Mouse (Mus musculus) fibroblast of lung, adult 2 months (primary cell): ENCODE data around the gene Rpp30.

Source experiments
- DNase-seq: peaks from one replicate; pipeline ENCODE4 v3.0.0-alpha.2; 2011; ENCODE audit warnings: low read depth

Gene Rpp30

DNA sequence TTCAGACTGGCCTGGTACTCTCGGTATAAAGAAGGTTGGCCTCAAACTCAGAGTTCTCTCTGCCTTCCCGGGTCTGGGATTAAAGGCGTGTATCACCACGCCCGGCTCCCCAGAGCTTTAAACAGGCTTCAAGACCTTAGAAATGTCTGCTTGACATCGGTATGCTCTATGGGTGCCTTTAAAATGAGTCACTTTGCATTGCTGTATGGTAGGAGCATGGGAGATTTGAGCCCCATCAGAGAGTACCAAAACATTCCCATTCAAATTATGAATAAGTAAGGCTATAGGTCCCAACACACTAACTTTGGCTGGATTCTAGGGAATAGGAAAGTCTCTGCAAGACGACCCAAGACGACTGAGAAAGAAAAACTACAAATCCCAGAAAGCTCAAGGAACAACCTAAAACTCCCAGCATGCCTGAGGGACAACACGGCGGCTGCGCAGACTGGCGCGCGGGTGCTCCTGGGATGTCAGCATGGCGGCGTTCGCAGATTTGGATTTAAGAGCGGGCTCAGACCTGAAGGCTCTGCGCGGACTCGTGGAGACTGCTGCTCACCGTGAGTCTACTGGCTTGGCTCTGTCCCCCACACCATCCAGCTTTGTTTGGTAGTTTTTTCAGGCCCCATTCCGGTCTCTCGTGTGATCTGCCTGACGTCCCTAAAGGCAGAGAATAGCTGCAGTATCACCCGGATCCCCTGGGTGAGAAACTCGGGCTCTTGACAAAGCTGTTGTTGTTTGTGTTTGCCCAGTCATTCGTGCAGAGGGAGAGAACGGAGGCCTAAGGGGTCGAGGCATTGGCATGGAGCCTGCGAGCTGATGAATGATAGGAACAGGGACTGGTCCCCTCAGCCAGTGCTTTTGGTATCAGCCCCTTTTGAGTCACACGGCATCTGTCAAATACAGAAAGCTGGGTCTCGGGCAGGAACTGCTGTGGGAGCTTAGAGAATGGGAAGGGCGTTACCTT, at the start of gene Rpp30:
Rpp30 (plus strand) TSS at position 455 of the 964 bp plus-strand sequence.
- DNase-seq = peak; percentile 69

DNA sequence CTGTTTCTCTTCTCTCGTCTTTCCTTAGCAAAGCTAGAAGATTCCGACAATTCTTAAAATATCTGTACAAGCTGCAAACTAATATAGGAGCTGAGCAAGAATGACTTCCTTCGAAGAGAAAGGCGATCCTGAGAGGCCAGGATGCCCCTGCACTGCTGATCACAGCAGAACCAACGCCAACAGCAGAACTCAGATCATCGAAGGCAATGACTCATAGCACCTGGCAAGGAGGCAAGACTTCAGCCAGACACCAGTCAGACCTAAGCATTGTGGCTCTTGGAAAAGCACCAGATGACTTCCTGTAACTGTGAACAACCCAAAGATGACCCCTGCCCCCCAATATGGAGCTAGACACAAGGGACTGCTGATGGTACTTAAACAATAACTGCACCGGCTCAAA, 37.5 kb upstream of the Rpp30 start:
- DNase-seq = peak; percentile 12

DNA sequence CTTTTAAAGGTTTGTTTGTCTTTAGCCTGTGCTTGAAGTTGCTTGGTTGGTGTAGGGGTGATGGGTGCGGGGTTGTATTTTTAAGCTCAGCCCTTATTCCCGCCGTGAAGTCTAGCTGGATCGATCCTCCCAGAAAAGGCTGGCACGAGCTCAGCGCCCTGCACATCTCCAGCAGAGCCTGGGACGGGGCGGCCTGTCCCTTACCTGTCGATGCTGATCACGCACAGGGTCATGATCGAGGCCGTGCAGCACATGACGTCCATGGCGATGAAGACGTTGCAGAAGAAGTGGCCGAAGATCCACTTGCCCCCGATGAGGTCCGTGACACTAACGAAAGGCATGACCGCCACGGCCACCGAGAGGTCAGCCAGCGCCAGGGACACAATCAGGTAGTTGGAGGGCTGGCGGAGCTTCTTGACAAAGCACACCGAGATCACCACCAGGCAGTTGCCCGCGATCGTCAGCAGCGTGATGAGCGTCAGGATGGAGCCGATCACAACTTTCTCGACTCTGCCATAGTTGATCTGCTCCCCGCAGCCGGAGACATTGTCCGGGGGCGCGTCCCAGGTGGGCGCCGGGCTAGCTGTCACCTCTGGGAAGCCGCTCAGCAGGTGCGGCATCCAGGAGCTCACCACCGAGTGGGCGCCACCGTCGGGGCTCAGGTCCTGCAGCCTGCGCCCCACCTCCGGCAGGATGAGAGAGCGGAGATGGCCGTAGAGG, 26.9 kb upstream of the Rpp30 start:
- no peak for DNase-seq

DNA sequence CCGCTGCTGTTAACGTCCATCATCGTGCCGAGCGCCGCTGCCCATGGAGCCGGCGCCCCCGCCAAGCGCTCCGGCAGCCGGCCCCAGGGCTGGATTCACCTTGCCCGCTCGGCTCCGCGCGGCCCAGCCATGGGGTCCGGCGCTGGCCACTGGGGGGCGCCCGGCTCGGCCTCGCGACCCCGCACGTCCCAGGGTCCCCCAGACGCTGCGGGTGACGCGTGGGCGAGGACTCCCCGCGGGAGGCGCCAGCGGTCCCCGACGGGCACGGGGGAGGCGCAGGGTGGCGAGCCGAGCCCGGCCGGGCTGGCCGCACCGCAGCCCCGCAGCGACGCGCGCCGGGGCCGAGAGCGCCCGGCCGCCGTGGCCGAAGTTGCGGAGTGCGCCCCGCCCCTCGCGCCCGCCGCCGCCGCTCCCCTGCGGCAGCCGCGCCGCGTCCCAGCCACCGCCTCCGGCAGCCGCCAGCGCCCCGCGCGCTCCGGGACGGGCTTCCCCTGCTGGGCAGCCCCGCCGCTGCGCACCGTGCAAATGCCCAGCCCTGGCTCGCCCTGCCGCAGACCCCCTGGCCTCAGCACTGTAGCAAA, 26.2 kb upstream of the Rpp30 start, which contains the start of gene Htr7:
Htr7 (minus strand) TSS at position 277 of the 581 bp plus-strand sequence.
- DNase-seq = no peak

DNA sequence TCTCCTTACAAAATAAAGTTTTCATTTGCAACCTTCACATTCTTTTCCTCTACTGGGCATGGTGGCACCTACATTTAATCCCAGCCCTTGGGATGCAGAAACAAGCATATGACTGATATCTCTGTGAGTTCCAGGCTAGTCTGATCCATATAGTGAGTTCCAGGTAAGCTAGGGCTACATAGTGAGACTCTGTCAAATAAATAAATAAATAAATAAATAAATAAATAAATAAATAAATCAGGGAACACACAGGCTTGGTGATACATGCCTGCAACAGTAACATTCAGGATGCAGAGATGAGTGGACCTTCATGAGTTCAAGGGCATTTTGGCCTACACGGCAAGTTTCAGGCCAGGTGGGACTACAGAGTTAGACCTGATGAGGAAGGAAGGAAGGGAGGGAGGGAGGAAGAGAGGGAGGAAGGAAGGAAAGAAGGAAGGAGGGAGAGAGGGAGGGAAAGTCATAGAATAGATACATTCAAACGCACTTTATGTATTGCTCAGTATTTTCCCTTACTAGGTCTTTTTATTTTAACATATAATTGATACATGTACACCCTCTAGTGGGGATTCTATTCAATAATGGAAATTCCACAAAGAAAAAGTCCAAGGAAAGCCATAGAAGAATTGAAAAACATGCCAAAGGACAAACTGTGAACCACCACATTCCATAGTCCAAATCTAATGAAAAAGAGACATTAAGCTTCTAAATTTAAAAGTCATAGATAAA, 20.6 kb upstream of the Rpp30 start:
- DNase-seq = no peak

DNA sequence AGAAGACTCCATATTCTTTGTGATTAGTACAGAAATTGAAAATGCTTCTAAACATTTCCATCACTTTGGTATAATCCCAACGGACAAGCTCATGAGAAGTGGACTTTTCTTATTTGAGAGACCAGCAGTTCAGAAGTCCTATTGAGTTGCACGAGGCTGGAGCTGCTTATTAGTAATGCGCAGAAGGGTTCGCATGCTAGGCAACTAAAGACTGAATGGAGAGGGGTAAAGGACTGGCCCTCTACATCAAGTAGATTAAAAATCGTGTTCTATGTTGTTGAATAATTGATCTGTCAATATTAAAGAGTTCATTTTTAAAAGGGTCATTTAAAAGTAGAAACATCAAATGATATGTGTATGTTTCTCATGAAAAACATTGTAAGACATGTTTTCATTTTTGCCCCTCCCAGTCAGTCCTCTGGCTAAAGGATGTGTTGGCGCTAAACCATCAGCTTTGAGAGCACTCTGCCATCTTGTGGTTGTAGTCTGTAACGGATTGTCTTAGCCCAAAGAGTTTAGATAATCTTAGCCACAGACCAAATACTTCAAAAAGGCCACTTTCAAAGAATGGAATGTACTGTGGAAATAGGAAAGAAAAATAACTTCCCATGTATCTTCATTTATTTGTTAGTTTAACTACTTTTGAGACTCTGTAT, 782 bp upstream of the Rpp30 start:
- peak; percentile 51 for DNase-seq

DNA sequence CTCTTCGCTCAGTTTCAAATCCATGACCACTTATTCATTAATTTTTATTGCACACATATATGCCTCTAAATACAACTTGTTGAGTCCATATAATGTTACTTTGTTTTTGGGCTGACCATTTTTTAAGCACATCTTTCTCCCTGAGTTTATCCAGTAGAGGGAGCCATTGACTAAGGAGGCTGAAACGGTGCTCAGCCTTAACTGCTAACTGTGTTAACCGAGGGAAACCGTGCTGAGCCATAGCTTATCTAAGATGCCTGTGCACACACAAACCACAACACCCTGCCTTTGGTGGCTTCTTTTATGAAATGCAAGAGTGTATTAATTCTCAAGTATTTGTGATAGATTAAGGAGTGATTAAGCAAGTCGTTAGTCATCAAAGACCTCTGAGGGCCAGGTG, 7.3 kb downstream of the Rpp30 start:
- DNase-seq = peak; percentile 27

DNA sequence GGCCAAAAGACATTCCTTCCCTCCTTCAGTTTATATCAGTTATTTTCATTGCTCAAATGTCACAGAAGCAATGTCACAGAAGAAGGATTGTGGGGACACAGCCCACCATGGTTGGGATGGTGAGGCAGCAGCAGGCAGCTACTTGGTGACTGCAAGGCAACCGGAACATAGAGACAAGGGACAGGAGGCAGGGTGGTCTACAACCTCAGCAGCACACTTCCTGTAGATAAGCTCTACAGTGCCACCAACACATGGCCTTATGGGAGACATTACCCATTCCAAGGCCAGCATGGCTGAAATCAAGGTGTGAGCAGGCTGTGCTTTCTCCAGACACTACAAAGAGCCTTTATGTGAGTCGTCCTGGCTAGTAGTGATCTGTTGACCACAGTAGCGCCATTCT, 13.7 kb downstream of the Rpp30 start:
- DNase-seq = no peak

DNA sequence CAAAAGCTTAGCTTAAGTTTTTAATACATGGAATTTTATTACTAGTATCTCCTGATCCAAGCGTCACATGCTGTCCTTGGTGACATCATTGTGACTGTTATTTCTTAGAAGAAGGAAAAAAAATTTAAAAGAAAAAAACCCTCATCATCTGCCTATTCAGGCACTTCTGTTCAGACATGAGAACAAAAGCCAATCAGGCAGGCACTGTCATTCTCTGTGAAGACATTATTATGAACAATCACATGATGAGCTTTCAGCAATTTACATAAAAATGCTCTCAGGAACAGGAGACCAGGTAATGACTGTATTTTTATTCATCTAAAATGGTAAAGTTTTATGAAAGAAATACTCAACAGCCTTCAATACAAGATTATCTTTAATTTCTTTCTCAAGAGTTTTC, 14.7 kb downstream of the Rpp30 start:
- DNase-seq = no peak

DNA sequence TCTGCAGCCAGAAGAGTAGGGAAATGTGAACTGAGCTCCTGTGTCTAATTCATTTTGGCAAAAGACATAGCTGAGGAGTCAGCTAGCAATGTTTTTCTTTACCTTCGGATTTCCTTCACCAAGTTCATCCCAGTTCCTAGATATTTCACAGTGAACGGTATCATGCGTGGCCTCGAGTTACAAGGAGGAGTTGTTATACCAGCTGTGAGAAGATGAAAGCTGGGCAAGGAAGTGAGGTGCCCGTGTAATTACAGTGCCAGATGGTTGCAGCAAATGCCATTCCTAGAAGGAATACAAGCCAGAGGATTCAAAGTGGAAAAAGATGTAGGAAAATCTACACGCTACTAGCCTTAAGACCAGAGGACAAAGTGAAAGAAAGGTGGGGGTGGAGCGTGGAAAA, 15.4 kb downstream of the Rpp30 start:
- DNase-seq = no peak

DNA sequence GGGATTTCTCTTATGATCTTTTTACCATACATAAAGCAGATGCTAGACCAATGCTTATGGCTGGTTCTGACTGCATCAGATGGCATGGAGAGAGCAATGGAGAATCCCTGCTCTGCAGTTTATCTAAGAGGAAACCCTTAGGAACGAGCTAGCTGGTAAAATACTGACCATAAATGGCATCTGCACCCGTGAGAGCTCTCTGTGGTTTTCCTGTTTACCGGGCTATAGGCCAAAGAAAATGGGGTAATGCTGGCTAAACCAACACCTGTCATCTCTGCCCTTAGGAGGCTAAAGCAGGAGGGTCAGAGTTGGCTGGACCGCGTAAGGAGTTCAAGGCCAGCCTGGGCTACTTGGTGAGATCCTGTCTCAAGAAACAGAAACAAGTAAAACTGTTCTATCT, 20.4 kb downstream of the Rpp30 start:
- DNase-seq = no peak

DNA sequence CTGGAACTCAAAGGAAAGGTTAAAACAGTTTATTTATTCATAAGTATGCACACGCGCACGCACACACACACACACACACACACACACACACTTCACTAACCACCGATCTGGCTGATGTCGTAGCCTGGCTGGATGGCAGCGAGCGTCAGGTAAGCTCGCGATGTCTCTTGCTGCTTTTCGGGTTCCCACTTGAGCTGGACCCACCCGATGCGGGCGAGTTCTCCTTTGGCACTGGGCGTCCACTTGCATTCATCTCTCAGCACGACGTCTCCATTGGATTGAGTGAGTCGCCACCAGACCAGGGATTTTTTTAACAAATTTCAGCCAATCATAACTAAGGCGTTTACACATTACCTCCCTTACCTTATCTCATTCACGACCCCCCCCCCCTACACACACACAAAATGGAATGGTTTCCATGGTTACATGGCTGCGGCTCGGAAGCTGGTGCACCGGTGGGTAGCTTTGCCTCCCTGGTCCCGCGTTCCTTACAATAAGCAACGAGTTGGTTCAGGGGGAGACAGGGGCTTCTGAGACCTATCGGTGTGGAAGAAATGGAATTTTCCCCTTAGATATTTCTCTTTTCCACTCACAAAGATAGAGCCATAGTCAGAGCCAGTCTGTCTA, 25.9 kb downstream of the Rpp30 start:
- no peak for DNase-seq

DNA sequence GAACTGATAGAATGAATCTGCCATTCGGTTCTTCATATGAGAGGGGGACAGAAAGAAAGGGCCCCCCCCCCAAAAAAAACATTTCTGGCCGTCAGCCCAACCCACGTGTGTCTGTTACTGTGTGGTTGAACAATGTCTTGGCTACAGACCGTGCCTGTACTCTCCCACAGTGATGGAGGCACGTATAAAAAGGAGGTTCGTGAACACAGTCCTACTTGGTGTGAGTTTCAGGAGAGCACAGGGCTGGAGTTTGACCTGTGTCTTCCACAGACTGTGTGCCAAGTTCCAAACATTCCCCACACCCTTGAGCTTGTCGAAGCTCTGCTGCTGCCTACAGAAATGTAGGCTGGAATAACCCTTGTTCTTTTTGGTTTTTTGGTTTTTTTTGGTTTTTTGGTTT, 26.9 kb downstream of the Rpp30 start:
- DNase-seq = no peak

DNA sequence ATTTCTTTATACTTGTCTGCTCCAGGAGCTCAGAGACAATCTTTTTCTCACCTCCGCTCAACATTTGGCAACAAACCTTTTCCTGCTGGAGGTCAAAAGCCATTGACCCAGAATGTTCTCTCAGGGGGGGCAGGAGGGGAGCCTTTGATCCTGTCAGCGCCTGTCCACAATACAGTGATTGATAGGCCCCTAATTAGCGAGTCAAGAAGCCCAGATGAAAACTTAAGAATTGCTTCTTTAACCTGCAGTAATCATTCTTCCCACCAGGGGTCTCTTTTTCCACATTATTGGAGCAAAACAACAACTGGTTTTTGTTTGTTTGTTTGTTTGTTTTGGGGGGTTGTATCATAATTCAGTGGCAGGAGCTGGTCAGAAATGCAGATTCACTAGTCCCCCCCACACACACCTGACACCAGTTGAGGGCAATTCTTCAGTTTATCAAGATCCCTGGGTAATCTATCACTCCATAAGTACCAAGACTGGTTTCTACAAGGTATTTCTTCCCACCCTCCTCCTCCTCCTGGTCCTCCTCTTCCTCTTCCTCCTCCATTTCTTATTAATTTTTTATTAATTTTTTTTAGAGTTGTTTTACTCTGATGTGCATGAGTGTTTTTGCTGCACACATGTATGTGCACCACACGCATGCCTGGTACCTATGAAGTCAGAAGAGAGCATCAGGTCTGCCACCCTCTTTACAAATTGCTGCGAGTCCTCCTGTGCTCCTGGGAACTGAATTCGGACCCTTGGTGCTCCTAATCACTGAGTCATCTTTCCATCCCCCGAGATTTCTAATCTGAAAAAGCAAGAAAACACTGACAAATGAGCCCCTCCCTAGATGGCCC, 27.8 kb downstream of the Rpp30 start:
- DNase-seq = no peak

DNA sequence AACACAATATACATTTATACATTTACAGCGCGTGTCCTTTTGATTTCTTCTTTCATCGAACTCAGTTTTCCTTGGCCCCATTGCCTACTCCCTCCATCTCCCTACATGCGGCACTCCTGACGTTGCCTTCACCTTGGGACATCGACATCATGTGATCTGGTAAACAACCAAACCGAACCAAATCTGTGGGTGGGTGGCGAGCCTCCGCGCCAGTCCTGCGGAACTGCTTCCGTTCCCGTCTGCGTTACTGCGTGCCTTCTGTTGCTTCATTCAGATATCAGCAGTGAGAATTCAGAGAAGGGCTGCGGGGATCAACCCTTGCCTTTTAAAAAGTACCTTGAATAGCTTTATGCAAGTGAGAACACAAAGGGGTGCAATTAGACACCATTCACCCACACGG, 28.5 kb downstream of the Rpp30 start:
- no peak for DNase-seq

DNA sequence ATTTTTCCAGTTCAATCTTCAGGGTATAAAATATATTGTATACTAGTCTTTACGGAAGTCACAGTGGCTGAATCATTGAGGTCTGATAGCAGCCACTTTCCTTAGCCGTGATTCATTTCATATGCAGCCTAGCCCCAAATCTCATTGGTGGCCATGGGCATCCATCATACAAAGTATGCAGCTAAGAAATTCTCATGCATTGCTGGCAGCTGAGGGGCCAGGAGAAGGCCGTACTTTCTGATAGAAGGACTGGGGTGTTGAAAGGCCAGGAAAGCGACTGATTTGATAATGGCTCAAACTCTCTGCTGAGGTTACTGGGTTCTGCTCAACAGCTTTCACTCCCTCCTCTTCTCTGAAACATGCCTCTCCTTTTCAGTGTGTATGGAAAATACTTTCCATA, 32.7 kb downstream of the Rpp30 start:
- DNase-seq = no peak

DNA sequence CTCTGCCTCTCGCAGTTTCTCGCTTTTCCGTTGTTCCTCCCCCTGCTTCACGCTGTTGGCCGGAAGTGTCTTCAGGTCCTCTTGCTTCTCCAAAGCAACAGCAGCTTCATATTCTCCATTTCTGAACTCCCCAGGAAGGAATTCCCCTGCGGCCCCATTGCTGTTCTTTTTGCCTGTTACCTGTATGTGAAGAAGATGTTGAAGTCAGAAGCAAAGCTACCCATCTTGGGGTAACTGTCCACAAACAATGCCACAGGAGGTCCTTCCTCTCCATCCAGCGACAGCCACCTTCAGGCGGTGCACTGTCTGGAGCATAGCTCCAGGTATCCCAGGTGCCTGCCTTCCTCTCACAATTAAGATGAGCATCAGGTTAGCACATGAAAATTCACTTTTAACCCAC, 35.7 kb downstream of the Rpp30 start:
- no peak for DNase-seq

DNA sequence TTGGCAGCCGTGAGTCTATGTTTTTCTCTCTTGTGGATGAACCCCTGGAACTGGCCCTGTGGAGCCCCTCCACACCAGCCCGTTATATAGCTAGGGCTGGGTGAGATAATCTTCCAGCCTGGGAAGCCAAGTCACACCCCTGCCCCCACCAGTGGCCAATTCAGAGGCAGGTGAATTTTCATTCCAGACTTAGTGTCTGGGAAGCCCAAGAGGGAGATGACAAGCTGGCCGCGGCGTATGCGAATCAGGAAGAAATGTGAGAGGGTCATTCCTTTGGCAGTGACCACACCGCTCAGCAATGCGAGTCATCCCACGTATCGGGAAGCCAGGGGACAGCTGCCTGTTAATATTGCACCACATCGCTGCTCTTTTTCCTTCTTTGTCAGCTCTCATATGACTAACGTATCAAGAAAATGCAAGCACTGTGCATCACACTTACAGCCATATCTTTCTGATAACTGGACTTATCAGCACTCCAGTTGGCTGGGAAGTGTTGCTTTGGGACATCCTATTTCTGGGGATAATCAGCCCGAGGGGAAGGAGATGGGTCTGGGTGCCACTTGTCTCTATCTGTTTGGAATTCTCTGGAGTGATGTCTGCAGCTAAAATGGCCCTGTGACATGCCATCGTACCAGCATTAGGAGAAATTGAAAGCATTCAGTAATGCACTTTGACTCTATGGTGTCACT, 36.4 kb downstream of the Rpp30 start, which contains the start of gene Ankrd1:
Ankrd1 (minus strand) TSS at position 317 of the 689 bp plus-strand sequence.
- DNase-seq = no peak

DNA sequence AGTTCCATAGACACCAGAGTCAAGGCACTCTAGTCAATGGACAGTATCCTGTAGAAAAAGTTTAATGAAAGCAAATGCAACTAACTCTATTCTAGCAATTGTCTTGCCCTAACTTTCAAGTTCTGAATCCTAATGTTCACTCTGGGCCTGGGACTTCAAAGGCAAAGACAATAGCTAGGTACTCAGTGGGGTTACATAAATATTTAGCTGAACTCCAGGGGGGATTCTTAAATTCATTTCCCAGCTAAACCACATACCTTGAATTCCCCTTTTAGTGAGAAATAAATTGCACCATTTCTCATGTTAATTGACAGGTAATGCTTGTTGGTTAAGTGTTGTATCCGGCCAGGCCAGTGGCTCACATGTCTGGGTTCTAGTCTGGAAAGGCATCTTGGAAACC, 40.7 kb downstream of the Rpp30 start:
- no peak for DNase-seq
